Mouse (Mus musculus) MEL (cell line): ENCODE measurements around the gene Oasl1. TPM values are rescaled to one million over a fixed set of nuclear protein-coding genes. Genes with fewer than 3 reads are reported as not detected.

Experiments used
- DNase-seq: peaks from one replicate; pipeline ENCODE4 v3.0.0; 2011; ENCODE audit warnings: low read depth, low spot score
- H3K27ac ChIP-seq: 2 replicates; pipeline ENCODE4 v1.5.1; 2012; ENCODE audit warnings: low read depth, mild to moderate bottlenecking, control low read depth, low read length, moderate library complexity; ENCODE audit not compliant: control insufficient read depth
- H3K27me3 ChIP-seq, 2 experiments: fragments of 150-350 bp in 1 of 2; sonication (generic) in 1 of 2; 2 replicates each; pipeline ENCODE4 v1.6.1; 2012; ENCODE audit warnings: low read length in 2 of 2, mild to moderate bottlenecking in 2 of 2, improper control_type of control experiment in 1 of 2, moderate library complexity in 1 of 2; ENCODE audit not compliant: insufficient read depth in 2 of 2, control insufficient read depth in 1 of 2
- H3K36me3 ChIP-seq, 2 experiments: 2 replicates each; pipeline ENCODE4 v1.6.1; 2012 to 2014; ENCODE audit warnings: low read length in 2 of 2, improper control_type of control experiment in 1 of 2, inconsistent platforms in 1 of 2, mild to moderate bottlenecking in 1 of 2; ENCODE audit not compliant: insufficient read depth in 2 of 2, control insufficient read depth in 1 of 2
- H3K4me1 ChIP-seq, 2 experiments: fragments of 150-350 bp in 1 of 2; sonication (generic) in 1 of 2; 2 replicates each; pipeline ENCODE4 v1.6.1; 2012; ENCODE audit warnings: low read length in 2 of 2, improper control_type of control experiment in 1 of 2, mild to moderate bottlenecking in 1 of 2; ENCODE audit not compliant: insufficient read depth in 2 of 2, control insufficient read depth in 1 of 2
- H3K4me3 ChIP-seq, 2 experiments: fragments of 150-350 bp in 1 of 2; sonication (generic) in 1 of 2; 2 replicates each; pipeline ENCODE4 v1.5.1; 2012; ENCODE audit warnings: low read depth in 2 of 2, low read length in 2 of 2, mild to moderate bottlenecking in 2 of 2, moderate library complexity in 2 of 2, control low read depth in 1 of 2, improper control_type of control experiment in 1 of 2; ENCODE audit not compliant: control insufficient read depth in 1 of 2, insufficient read depth in 1 of 2
- H3K79me2 ChIP-seq: 2 replicates; pipeline ENCODE4 v1.6.1; 2012; ENCODE audit warnings: mild to moderate bottlenecking, low read length, moderate library complexity; ENCODE audit not compliant: control insufficient read depth, poor library complexity, insufficient read depth
- H3K9ac ChIP-seq: 2 replicates; pipeline ENCODE4 v1.6.1; 2012; ENCODE audit warnings: low read depth, mild to moderate bottlenecking, control low read depth, low read length, moderate library complexity; ENCODE audit not compliant: control insufficient read depth, poor library complexity, severe bottlenecking
- H3K9me3 ChIP-seq: fragments of 150-350 bp; sonication (generic); replicated peaks from 2 replicates; pipeline ENCODE4 v1.6.1; 2012; ENCODE audit warnings: mild to moderate bottlenecking, low read length, improper control_type of control experiment, moderate library complexity; ENCODE audit not compliant: insufficient read depth
- BHLHE40 ChIP-seq: IDR thresholded peaks from 2 replicates; pipeline ENCODE4 v1.6.1; 2012; ENCODE audit warnings: low read depth, mild to moderate bottlenecking, inconsistent platforms, low read length, improper control_type of control experiment, borderline replicate concordance
- CHD2 ChIP-seq: IDR thresholded peaks from 2 replicates; pipeline ENCODE4 v1.6.1; 2011; ENCODE audit warnings: low read length, improper control_type of control experiment
- CTCF ChIP-seq, 3 experiments: IDR thresholded peaks in 2 of 3; conservative IDR thresholded peaks in 1 of 3; 2 replicates each; pipeline ENCODE4 v1.5.1; 2011 to 2012; ENCODE audit warnings: low read length in 3 of 3, low read depth in 2 of 3, mild to moderate bottlenecking in 2 of 3, improper control_type of control experiment in 1 of 3, inconsistent platforms in 1 of 3, mixed read lengths in 1 of 3, moderate library complexity in 1 of 3; ENCODE audit not compliant: control insufficient read depth in 1 of 3, insufficient read depth in 1 of 3, poor library complexity in 1 of 3, severe bottlenecking in 1 of 3
- E2F4 ChIP-seq: IDR thresholded peaks from 2 replicates; pipeline ENCODE4 v1.6.1; 2011; ENCODE audit warnings: low read depth, low read length, improper control_type of control experiment, borderline replicate concordance
- ELF1 ChIP-seq: IDR thresholded peaks from 2 replicates; pipeline ENCODE4 v1.6.1; 2014; ENCODE audit warnings: low read depth, mild to moderate bottlenecking, inconsistent platforms, low read length, improper control_type of control experiment, moderate library complexity
- EP300 ChIP-seq, 2 experiments: IDR thresholded peaks; 2 replicates each; pipeline ENCODE4 v1.6.1; 2011; ENCODE audit warnings: improper control_type of control experiment in 2 of 2, low read length in 2 of 2, low read depth in 1 of 2, mild to moderate bottlenecking in 1 of 2
- ETS1 ChIP-seq: IDR thresholded peaks from 2 replicates; pipeline ENCODE4 v1.6.1; 2012; ENCODE audit warnings: low read depth, mild to moderate bottlenecking, inconsistent platforms, low read length, improper control_type of control experiment, moderate library complexity
- GATA1 ChIP-seq: IDR thresholded peaks from 2 replicates; pipeline ENCODE4 v1.6.1; 2011; ENCODE audit warnings: low read depth, low read length, improper control_type of control experiment
- HCFC1 ChIP-seq: IDR thresholded peaks from 2 replicates; pipeline ENCODE4 v1.6.1; 2012; ENCODE audit warnings: low read depth, mild to moderate bottlenecking, inconsistent platforms, low read length, improper control_type of control experiment, moderate library complexity
- JUND ChIP-seq: IDR thresholded peaks from 2 replicates; pipeline ENCODE4 v1.6.1; 2011; ENCODE audit warnings: low read depth, mild to moderate bottlenecking, improper control_type of control experiment, low read length
- KAT2A ChIP-seq: conservative IDR thresholded peaks from 2 replicates; pipeline ENCODE4 v1.6.1; 2012; ENCODE audit warnings: low read depth, low read length, improper control_type of control experiment, inconsistent platforms
- MAFK ChIP-seq: IDR thresholded peaks from 2 replicates; pipeline ENCODE4 v1.6.1; 2011; ENCODE audit warnings: low read depth, mild to moderate bottlenecking, low read length, improper control_type of control experiment, borderline replicate concordance
- MAX ChIP-seq: IDR thresholded peaks from 2 replicates; pipeline ENCODE4 v1.6.1; 2011; ENCODE audit warnings: low read length, improper control_type of control experiment
- MAZ ChIP-seq: IDR thresholded peaks from 2 replicates; pipeline ENCODE4 v1.6.1; 2012; ENCODE audit warnings: low read depth, mild to moderate bottlenecking, inconsistent platforms, low read length, improper control_type of control experiment
- MEF2A ChIP-seq: IDR thresholded peaks from 2 replicates; pipeline ENCODE4 v1.6.1; 2014; ENCODE audit warnings: low read depth, mild to moderate bottlenecking, inconsistent platforms, low read length, improper control_type of control experiment; ENCODE audit not compliant: poor library complexity, insufficient replicate concordance, severe bottlenecking; ENCODE audit errors: extremely low read depth
- MXI1 ChIP-seq: IDR thresholded peaks from 2 replicates; pipeline ENCODE4 v1.6.1; 2011; ENCODE audit warnings: mild to moderate bottlenecking, low read depth, low read length, improper control_type of control experiment
- MYB ChIP-seq: IDR thresholded peaks from 2 replicates; pipeline ENCODE4 v1.6.1; 2011; ENCODE audit warnings: mild to moderate bottlenecking, low read depth, low read length, improper control_type of control experiment
- MYC ChIP-seq: IDR thresholded peaks from 2 replicates; pipeline ENCODE4 v1.6.1; 2011; ENCODE audit warnings: low read depth, mild to moderate bottlenecking, low read length, improper control_type of control experiment, moderate library complexity
- NELFE ChIP-seq: IDR thresholded peaks from 2 replicates; pipeline ENCODE4 v1.6.1; 2011; ENCODE audit warnings: low read depth, low read length, improper control_type of control experiment
- NRF1 ChIP-seq: IDR thresholded peaks from 2 replicates; pipeline ENCODE4 v1.6.1; 2014; ENCODE audit warnings: low read depth, mild to moderate bottlenecking, inconsistent platforms, low read length, improper control_type of control experiment, moderate library complexity; ENCODE audit not compliant: poor library complexity, insufficient read depth, severe bottlenecking
- POLR2A ChIP-seq, 2 experiments: IDR thresholded peaks; 2 replicates each; pipeline ENCODE4 v1.6.1; 2011 to 2012; ENCODE audit warnings: low read length in 2 of 2, mild to moderate bottlenecking in 2 of 2, control low read depth in 1 of 2, improper control_type of control experiment in 1 of 2, low read depth in 1 of 2, moderate library complexity in 1 of 2; ENCODE audit not compliant: control insufficient read depth in 1 of 2, insufficient read depth in 1 of 2, poor library complexity in 1 of 2
- POLR2AphosphoS2 ChIP-seq: IDR thresholded peaks from 2 replicates; pipeline ENCODE4 v1.6.1; 2011; ENCODE audit warnings: low read length, improper control_type of control experiment
- RAD21 ChIP-seq: IDR thresholded peaks from 2 replicates; pipeline ENCODE4 v1.6.1; 2011; ENCODE audit warnings: mild to moderate bottlenecking, low read depth, low read length, improper control_type of control experiment
- SIN3A ChIP-seq: IDR thresholded peaks from 2 replicates; pipeline ENCODE4 v1.6.1; 2012; ENCODE audit warnings: low read length, improper control_type of control experiment, inconsistent platforms
- SMC3 ChIP-seq: IDR thresholded peaks from 2 replicates; pipeline ENCODE4 v1.6.1; 2011; ENCODE audit warnings: low read depth, low read length, improper control_type of control experiment
- TBP ChIP-seq: IDR thresholded peaks from 2 replicates; pipeline ENCODE4 v1.8.0; 2011; ENCODE audit warnings: low read depth, low read length, improper control_type of control experiment
- TCF12 ChIP-seq: IDR thresholded peaks from 2 replicates; pipeline ENCODE4 v1.6.1; 2014; ENCODE audit warnings: low read depth, mild to moderate bottlenecking, inconsistent platforms, low read length, improper control_type of control experiment, moderate library complexity
- UBTF ChIP-seq: IDR thresholded peaks from 2 replicates; pipeline ENCODE4 v1.6.1; 2012; ENCODE audit warnings: low read depth, mild to moderate bottlenecking, inconsistent platforms, low read length, improper control_type of control experiment, moderate library complexity, borderline replicate concordance; ENCODE audit not compliant: insufficient read depth
- USF1 ChIP-seq: IDR thresholded peaks from 2 replicates; pipeline ENCODE4 v1.6.1; 2014; ENCODE audit warnings: low read depth, mild to moderate bottlenecking, inconsistent platforms, low read length, improper control_type of control experiment, moderate library complexity
- USF2 ChIP-seq, 2 experiments: IDR thresholded peaks; 2 replicates each; pipeline ENCODE4 v1.6.1; 2011 to 2012; ENCODE audit warnings: improper control_type of control experiment in 2 of 2, low read length in 2 of 2, borderline replicate concordance in 1 of 2, inconsistent platforms in 1 of 2, low read depth in 1 of 2, mild to moderate bottlenecking in 1 of 2; ENCODE audit not compliant: insufficient read depth in 1 of 2
- ZC3H11A ChIP-seq: IDR thresholded peaks from 2 replicates; pipeline ENCODE4 v1.6.1; 2012; ENCODE audit warnings: low read depth, mild to moderate bottlenecking, inconsistent platforms, low read length, improper control_type of control experiment
- ZKSCAN1 ChIP-seq: IDR thresholded peaks from 2 replicates; pipeline ENCODE4 v1.6.1; 2012; ENCODE audit warnings: low read depth, mild to moderate bottlenecking, inconsistent platforms, low read length, improper control_type of control experiment, moderate library complexity
- ZMIZ1 ChIP-seq: IDR thresholded peaks from 2 replicates; pipeline ENCODE4 v1.6.1; 2012; ENCODE audit warnings: low read depth, mild to moderate bottlenecking, inconsistent platforms, low read length, improper control_type of control experiment, moderate library complexity
- ZNF384 ChIP-seq: IDR thresholded peaks from 2 replicates; pipeline ENCODE4 v1.6.1; 2012; ENCODE audit warnings: low read depth, mild to moderate bottlenecking, inconsistent platforms, low read length, improper control_type of control experiment
- polyA plus RNA-seq, 2 experiments: library from polyadenylated mRNA; stranded (reverse) in 1 of 2; unstranded in 1 of 2; fragments of >175 nt in 1 of 2; fragments of >200 nt in 1 of 2; gene quantifications; 2 replicates each; pipeline versions ENCODE4 v1.2.1 to v1.2.4; 2012; ENCODE audit warnings: low replicate concordance in 2 of 2, low read depth in 1 of 2; ENCODE audit not compliant: insufficient read length in 2 of 2, insufficient read depth in 1 of 2, missing spikeins in 1 of 2
- total RNA-seq: library from RNA; depleted of rRNA; stranded (reverse); fragments of 300-350 nt; gene quantifications from 2 replicates; pipeline ENCODE4 v1.2.3, GENCODE M21; 2012

Oasl1 gene
- total and polyA plus RNA-seq, 3 experiments: 8.2 to 33.3 TPM; not detected in 1

DNA sequence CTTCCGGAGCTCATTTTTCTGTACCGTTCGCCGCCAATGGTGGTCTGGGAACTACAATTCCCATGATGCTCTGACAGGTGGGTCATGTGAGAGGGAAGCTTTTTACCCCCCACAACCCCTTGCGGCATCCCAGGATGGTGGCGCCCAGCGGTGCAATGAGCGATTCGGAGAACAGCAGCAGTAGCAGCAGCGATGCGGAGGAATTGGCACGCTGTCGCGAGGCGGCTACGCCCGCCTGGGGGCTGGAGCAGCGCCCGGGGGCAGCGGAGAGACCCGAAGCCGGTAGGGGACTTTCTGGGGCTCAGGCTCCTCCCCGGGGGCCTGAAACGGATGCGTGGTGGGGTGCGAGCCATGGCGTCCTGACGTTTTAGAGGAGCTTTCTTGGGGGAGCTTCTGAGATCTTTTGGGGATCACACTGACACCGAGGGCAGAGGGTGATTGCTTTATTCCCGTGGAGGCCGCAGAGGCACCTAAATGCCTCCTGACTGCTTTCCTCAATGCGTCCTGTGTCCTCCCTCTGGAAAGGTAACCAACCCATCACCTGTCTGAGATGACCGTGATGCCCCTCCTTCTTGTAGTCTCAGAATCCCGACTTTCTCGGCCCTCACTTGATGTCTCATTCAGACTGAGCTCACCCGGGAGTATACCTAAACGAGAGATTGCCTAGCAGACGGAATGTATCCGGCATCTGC lies 19.2 kb downstream of the Oasl1 start, which contains the start of gene 2210016L21Rik:
2210016L21Rik (plus strand) TSS at position 85 of the 692 bp plus-strand sequence.
- 0 out of 2 replicates have a peak, but pooled peaks have one; percentile 49 for TF ChIP-seq MYC
- TF ChIP-seq EP300 (IDR thresholded peaks at IDR 0.05; ENCODE audit: low read depth in 1 of 2, low read length in 2 of 2): no peak
- no peak for TF ChIP-seq GATA1
- no peak for TF ChIP-seq RAD21
- TF ChIP-seq SMC3: no peak
- TF ChIP-seq USF1: peak; percentile 98
- TF ChIP-seq HCFC1: peak; percentile 99
- no peak for TF ChIP-seq BHLHE40
- TF ChIP-seq POLR2A (IDR thresholded peaks at IDR 0.05; ENCODE audit: control insufficient read depth in 1 of 2, insufficient read depth in 1 of 2, low read depth in 1 of 2, low read length in 2 of 2, poor library complexity in 1 of 2): peak; percentile 78 to 89
- TF ChIP-seq MYB: no peak
- no peak for TF ChIP-seq ZKSCAN1
- peak; percentile 90 for TF ChIP-seq KAT2A
- peak; percentile 64 for TF ChIP-seq MXI1
- TF ChIP-seq NRF1: 0 out of 2 replicates have a peak, but pooled peaks have one; percentile 17
- peak; percentile 77 for TF ChIP-seq TCF12
- TF ChIP-seq CHD2: no peak
- no peak for TF ChIP-seq ZC3H11A
- TF ChIP-seq ZMIZ1: 0 out of 2 replicates have a peak, but pooled peaks have one; percentile 26
- no peak for TF ChIP-seq JUND
- peak; percentile 49 to 85; a peak in 3 of 4 replicates for TF ChIP-seq USF2 (IDR thresholded peaks at IDR 0.05; ENCODE audit: borderline replicate concordance in 1 of 2, insufficient read depth in 1 of 2, low read depth in 1 of 2, low read length in 2 of 2)
- peak; percentile 69 for TF ChIP-seq ELF1
- TF ChIP-seq UBTF: no peak
- peak; percentile 87 for TF ChIP-seq TBP
- 0 out of 6 replicates have a peak, but pooled peaks of 1 of the 3 experiments have one; percentile 3 for TF ChIP-seq CTCF (IDR thresholded peaks at IDR 0.05 in 2 of 3, conservative IDR thresholded peaks at IDR 0.05 in 1 of 3; ENCODE audit: control insufficient read depth in 1 of 3, insufficient read depth in 1 of 3, low read depth in 2 of 3, low read length in 3 of 3, poor library complexity in 1 of 3, severe bottlenecking in 1 of 3)
- TF ChIP-seq MEF2A: no peak
- peak; percentile 60 for TF ChIP-seq MAX
- TF ChIP-seq ZNF384: no peak
- peak; percentile 79 for TF ChIP-seq NELFE
- TF ChIP-seq POLR2AphosphoS2: peak; percentile 47; the same call in 1 of the 2 replicates
- no peak for TF ChIP-seq ETS1
- no peak for TF ChIP-seq E2F4
- TF ChIP-seq SIN3A: peak; percentile 93
- peak; percentile 35; the same call in 1 of the 2 replicates for TF ChIP-seq MAZ
- TF ChIP-seq MAFK: no peak
- peak; percentile 94 for DNase-seq
- H3K4me1 ChIP-seq: no peaks in the 10 kb centered on the region; a peak in 2 of 4 replicates
- H3K9ac ChIP-seq: peak within 1 kb of the TSS; percentile 93
- peaks cover 0 to 6% of the 10 kb centered on the region in 2 experiments; a peak in 2 of 4 replicates for H3K36me3 ChIP-seq
- peaks cover 6% of the 10 kb centered on the region for H3K79me2 ChIP-seq
- peak within 1 kb of the TSS; percentile 72 for H3K27ac ChIP-seq
- no peaks in the 10 kb centered on the region for H3K27me3 ChIP-seq
- peak within 1 kb of the TSS; percentile 80 to 99 for H3K4me3 ChIP-seq
- no peaks in the 10 kb centered on the region for H3K9me3 ChIP-seq
